Mouse (Mus musculus) olfactory bulb, adult 2 months (tissue): ENCODE results near the gene Gif.

ENCODE experiments used
- CTCF ChIP-seq: fragments of 200-500 bp; IDR thresholded peaks from 2 replicates; pipeline ENCODE4 v1.5.1; 2012; ENCODE audit warnings: low read depth, mild to moderate bottlenecking, low read length, moderate library complexity; ENCODE audit not compliant: insufficient read depth
- POLR2A ChIP-seq: fragments of 200-500 bp; IDR thresholded peaks from 2 replicates; pipeline ENCODE4 v1.6.1; 2012; ENCODE audit warnings: mild to moderate bottlenecking, low read depth, low read length, moderate library complexity; ENCODE audit not compliant: insufficient read depth

DNA sequence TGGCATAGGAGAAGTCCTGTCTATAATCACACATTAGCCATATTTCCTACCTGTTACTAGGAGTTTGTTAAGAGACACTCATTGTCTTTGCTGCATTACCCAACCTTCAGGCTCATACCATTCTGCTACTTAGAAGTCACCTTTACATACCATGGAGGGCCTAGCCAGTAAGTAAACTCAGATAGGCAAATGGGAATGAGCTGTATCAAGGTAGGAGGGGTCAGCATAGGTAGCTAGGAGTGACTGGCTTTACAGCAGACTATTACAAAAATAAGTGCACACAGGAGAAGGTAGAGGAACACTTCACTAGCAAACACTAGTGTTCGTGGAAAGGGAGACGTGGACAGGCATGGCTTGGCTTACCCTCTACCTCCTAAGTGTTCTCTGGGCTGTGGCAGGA lies at the start of gene Gif:
- TF ChIP-seq CTCF (no peak), POLR2A (no peak)
